Mouse (Mus musculus): ENCODE measurements around the gene Pfn1.

GRCm38 (mm10) chr11:70626877-70627276 is 27.6 kb downstream of the Pfn1 start:
- no peak for TF ChIP-seq CTCF (IDR thresholded peaks at IDR 0.05)
- TF ChIP-seq POLR2A (IDR thresholded peaks at IDR 0.05; ENCODE audit: insufficient read depth, low read depth, low read length), result no peak
